Mouse (Mus musculus): ENCODE data around the gene Ccdc154. TPM values are rescaled to one million over a fixed set of nuclear protein-coding genes. Genes with fewer than 3 reads are reported as not detected.

Gene Ccdc154
- total and polyA plus RNA-seq, 3 experiments: 0.04 TPM; not detected in 2

- H3K36me3 ChIP-seq (replicated peaks in 1 of 2; ENCODE audit: control insufficient read depth in 1 of 2, insufficient read depth in 1 of 2, low read length in 1 of 2): peaks cover 0 to 27% of the 10 kb centered on the region in 2 experiments
- in situ Hi-C loops (cut with MboI; ENCODE audit: low pct_ligation_motif_present, low pct_unique_long_range_greater_than_20kb, low sequenced_read_pairs) (no loop called here), dilution Hi-C loops (cut with MboI; ENCODE audit: extremely low pct_ligation_motif_present, extremely low pct_unique_long_range_greater_than_20kb, low sequenced_read_pairs) (no loop called here)
- H3K9me3 ChIP-seq (replicated peaks; ENCODE audit: low read length): no peaks in the 10 kb centered on the region
- H3K79me2 ChIP-seq (replicated peaks; ENCODE audit: control insufficient read depth, extremely low read depth, insufficient read depth, poor library complexity, severe bottlenecking): peaks cover 6% of the 10 kb centered on the region; the same call in 1 of the 2 replicates
- peak; percentile 92 for DNase-seq (ENCODE audit: extremely low read depth)
- peak within 1 kb of the TSS; percentile 94 for H3K9ac ChIP-seq (ENCODE audit: insufficient read depth, low read depth)
- no peak for TF ChIP-seq EP300 (IDR thresholded peaks at IDR 0.05; ENCODE audit: low read length)
- TF ChIP-seq MXI1 (IDR thresholded peaks at IDR 0.05; ENCODE audit: low read depth, low read length): peak; percentile 85
- TF ChIP-seq TCF12 (IDR thresholded peaks at IDR 0.05; ENCODE audit: low read depth, low read length): peak; percentile 54
- TF ChIP-seq RAD21 (IDR thresholded peaks at IDR 0.05; ENCODE audit: low read depth, low read length): no peak
- peak; percentile 99 for TF ChIP-seq USF2 (conservative IDR thresholded peaks at IDR 0.05; ENCODE audit: low read depth, low read length)
- peak; percentile 98 for TF ChIP-seq USF1 (IDR thresholded peaks at IDR 0.05; ENCODE audit: low read depth, low read length)
- TF ChIP-seq SMC3 (IDR thresholded peaks at IDR 0.05; ENCODE audit: low read depth, low read length): no peak
- no peak for TF ChIP-seq ZMIZ1 (IDR thresholded peaks at IDR 0.05; ENCODE audit: low read depth, low read length)
- peak; percentile 80; the same call in 1 of the 2 replicates for TF ChIP-seq IRF4 (IDR thresholded peaks at IDR 0.05; ENCODE audit: low read depth, low read length)
- TF ChIP-seq MAX (IDR thresholded peaks at IDR 0.05; ENCODE audit: low read length): peak; percentile 98
- TF ChIP-seq CHD2 (IDR thresholded peaks at IDR 0.05; ENCODE audit: low read length): peak; percentile 48; the same call in 1 of the 2 replicates
- TF ChIP-seq PAX5 (IDR thresholded peaks at IDR 0.05; ENCODE audit: low read length): no peak
- TF ChIP-seq ETS1 (conservative IDR thresholded peaks at IDR 0.05; ENCODE audit: low read depth, low read length): peak; percentile 46; the same call in 1 of the 2 replicates
- peak; percentile 80 for TF ChIP-seq POLR2A (IDR thresholded peaks at IDR 0.05; ENCODE audit: low read depth, low read length)
- TF ChIP-seq MAZ (IDR thresholded peaks at IDR 0.05; ENCODE audit: low read depth, low read length): no peak
- peak; percentile 61; the same call in 1 of the 2 replicates for TF ChIP-seq MEF2A (IDR thresholded peaks at IDR 0.05; ENCODE audit: borderline replicate concordance, low read depth, low read length)
- no peak for TF ChIP-seq CTCF (conservative IDR thresholded peaks at IDR 0.05 in 1 of 2, IDR thresholded peaks at IDR 0.05 in 1 of 2; ENCODE audit: low read depth in 2 of 2, low read length in 2 of 2)
- no peak for TF ChIP-seq JUN (IDR thresholded peaks at IDR 0.05; ENCODE audit: insufficient read depth, low read depth, low read length)
- TF ChIP-seq MYC (IDR thresholded peaks at IDR 0.05; ENCODE audit: low read depth, low read length): no peak
- TF ChIP-seq NRF1 (IDR thresholded peaks at IDR 0.05; ENCODE audit: low read depth, low read length): peak; percentile 44; the same call in 1 of the 2 replicates
- no peak for TF ChIP-seq E2F4 (IDR thresholded peaks at IDR 0.05; ENCODE audit: insufficient replicate concordance, low read depth, low read length)
- peak; percentile 61; the same call in 1 of the 2 replicates for TF ChIP-seq NELFE (IDR thresholded peaks at IDR 0.05; ENCODE audit: low read depth, low read length)
- no peak for TF ChIP-seq CHD1 (IDR thresholded peaks at IDR 0.05; ENCODE audit: low read depth, low read length)
- TF ChIP-seq HCFC1 (IDR thresholded peaks at IDR 0.05; ENCODE audit: low read depth, low read length): peak; percentile 99
- TF ChIP-seq TBP (conservative IDR thresholded peaks at IDR 0.05; ENCODE audit: low read depth, low read length): no peak
- TF ChIP-seq KAT2A (IDR thresholded peaks at IDR 0.05; ENCODE audit: insufficient replicate concordance, low read length): peak; percentile 94; the same call in 1 of the 2 replicates
- peak; percentile 98 for TF ChIP-seq SIN3A (IDR thresholded peaks at IDR 0.05; ENCODE audit: low read length)
- TF ChIP-seq JUND (conservative IDR thresholded peaks at IDR 0.05; ENCODE audit: low read depth, low read length): no peak
- TF ChIP-seq ZKSCAN1 (IDR thresholded peaks at IDR 0.05; ENCODE audit: borderline replicate concordance, low read depth, low read length): no peak
- TF ChIP-seq MAFK (IDR thresholded peaks at IDR 0.05; ENCODE audit: insufficient replicate concordance, low read length): no peak
- no peak for TF ChIP-seq ZC3H11A (IDR thresholded peaks at IDR 0.05; ENCODE audit: low read depth, low read length)
- 0 out of 2 replicates have a peak, but pooled peaks have one; percentile 65 for TF ChIP-seq UBTF (IDR thresholded peaks at IDR 0.05; ENCODE audit: low read depth, low read length)
- TF ChIP-seq GABPA (IDR thresholded peaks at IDR 0.05; ENCODE audit: insufficient replicate concordance, low read depth, low read length): peak; percentile 30; the same call in 1 of the 2 replicates
- TF ChIP-seq ELF1 (IDR thresholded peaks at IDR 0.05; ENCODE audit: low read depth, low read length): peak; percentile 75
- TF ChIP-seq POLR2AphosphoS2 (IDR thresholded peaks at IDR 0.05; ENCODE audit: low read depth, low read length): no peak; the same call in 1 of the 2 replicates
- no peak for TF ChIP-seq ZNF384 (IDR thresholded peaks at IDR 0.05; ENCODE audit: low read depth, low read length)
- TF ChIP-seq BHLHE40 (IDR thresholded peaks at IDR 0.05; ENCODE audit: low read depth, low read length): peak; percentile 99
- no peak for TF ChIP-seq RCOR1 (conservative IDR thresholded peaks at IDR 0.05; ENCODE audit: low read depth, low read length)
- no peak within 1 kb of the TSS for H3K27ac ChIP-seq (ENCODE audit: insufficient read depth, low read depth)
- H3K4me3 ChIP-seq (replicated peaks in 1 of 3; ENCODE audit: low read depth in 2 of 3, low read length in 2 of 3, poor library complexity in 1 of 3): peak within 1 kb of the TSS; percentile 58 to 100 (median 84)
- H3K4me1 ChIP-seq (ENCODE audit: control insufficient read depth in 1 of 2, insufficient read depth in 2 of 2): peaks cover 9 to 18% of the 10 kb centered on the region in 2 experiments
- H3K4me2 ChIP-seq (ENCODE audit: insufficient read depth, low read depth, poor library complexity, severe bottlenecking): peak within 1 kb of the TSS; percentile 97
- H3K27me3 ChIP-seq (replicated peaks): peaks cover 13% of the 10 kb centered on the region
Observed at GRCm38 (mm10) chr17:25133275-25133698, 29.0 kb upstream of the Ccdc154 start, which contains the start of gene Clcn7. TSS of gene Clcn7 (plus strand) at chr17:25133391.

Data from CH12.LX (cell line).